ENCODE assay signal across 18 mouse cellular contexts in genomic region chr2:32905297-32905696, GRCm38 (mm10). TPM values are rescaled to one million over a fixed set of nuclear protein-coding genes. Genes with fewer than 3 reads are reported as not detected.
A peak's percentile ranks its signal among the peaks of the same experiment; 100 is the strongest.
DNase-seq lines count a peak whose midpoint lies in the region; ATAC-seq and TF ChIP-seq lines count a peak whose summit lies in the region.
"Had no signal": no experiment of that assay in that cellular context is flagged by ENCODE, and none has a peak within 500 bp of the region (broad histone marks: within the 10 kb centered on the region; RNA-seq: fewer than 3 reads in every experiment).

No protein-coding gene starts in this region.

- H3K4me1 ChIP-seq in heart, embryonic 16.5 days (ENCODE audit: control insufficient read depth, insufficient read depth, low read length), result peaks cover 43% of the 10 kb centered on the region
- H3K4me1 ChIP-seq in lung, embryonic 14.5 days (ENCODE audit: insufficient read depth), result peaks cover 21% of the 10 kb centered on the region
- peaks cover 47% of the 10 kb centered on the region for H3K4me1 ChIP-seq in limb, embryonic 15.5 days
- peaks cover 24% of the 10 kb centered on the region for H3K4me1 ChIP-seq in forebrain, postnatal 0 days (ENCODE audit: insufficient read depth)

- H3K27me3 ChIP-seq in heart, embryonic 16.5 days (ENCODE audit: control insufficient read depth, insufficient read depth, low read length), result no peaks in the 10 kb centered on the region
- no peaks in the 10 kb centered on the region for H3K27me3 ChIP-seq in lung, embryonic 14.5 days (ENCODE audit: insufficient read depth, low read length)
- H3K27me3 ChIP-seq in limb, embryonic 15.5 days, result no peaks in the 10 kb centered on the region
- H3K27me3 ChIP-seq in forebrain, postnatal 0 days (ENCODE audit: insufficient read depth, low read length), result no peaks in the 10 kb centered on the region
- H3K27me3 ChIP-seq: embryonic facial prominence, embryonic 13.5 days had no signal

- 79% methylated on average over 8 of the region's 8 CpGs for WGBS in heart, embryonic 16.5 days
- 67% methylated on average over 8 of the region's 8 CpGs for WGBS in lung, embryonic 14.5 days
- 67% methylated on average over 8 of the region's 8 CpGs for WGBS in limb, embryonic 15.5 days
- 82% methylated on average over 8 of the region's 8 CpGs for WGBS in macrophage (ENCODE audit: missing documents)
- whole genome bisulfite sequencing in forebrain, postnatal 0 days, result 73% methylated on average over 8 of the region's 8 CpGs

- ATAC-seq in heart, embryonic 16.5 days (replicated peaks; ENCODE audit: extremely low read depth, insufficient read depth, low FRiP score), result no peak
- ATAC-seq in lung, embryonic 14.5 days (ENCODE audit: insufficient read depth), result no peak
- no peak for ATAC-seq in limb, embryonic 15.5 days (ENCODE audit: insufficient number of reproducible peaks, low FRiP score, low TSS enrichment, low read depth)
- no peak for ATAC-seq in forebrain, postnatal 0 days
- ATAC-seq: forebrain, embryonic 16.5 days; midbrain, embryonic 16.5 days had no signal

- 0 out of 2 replicates have a peak overlapping the region, but pooled peaks have one; percentile 19 for H3K27ac ChIP-seq in heart, embryonic 16.5 days (ENCODE audit: low read length)
- H3K27ac ChIP-seq in lung, embryonic 14.5 days (ENCODE audit: low read depth), result peak overlapping the region; percentile 10; the same call in 1 of the 2 replicates
- H3K27ac ChIP-seq in limb, embryonic 15.5 days, result peak overlapping the region; percentile 47; the same call in 1 of the 2 replicates
- H3K27ac ChIP-seq in macrophage, result 0 out of 2 replicates have a peak overlapping the region, but pooled peaks have one; percentile 77
- no peak overlapping the region for H3K27ac ChIP-seq in forebrain, postnatal 0 days (ENCODE audit: low read depth, low read length)
- H3K27ac ChIP-seq: embryonic facial prominence, embryonic 13.5 days; hindbrain, embryonic 14.5 days had no signal

- H3K36me3 ChIP-seq in heart, embryonic 16.5 days (ENCODE audit: control insufficient read depth, insufficient read depth), result peaks cover 6% of the 10 kb centered on the region; the same call in 1 of the 2 replicates
- peaks cover 19% of the 10 kb centered on the region for H3K36me3 ChIP-seq in lung, embryonic 14.5 days (ENCODE audit: insufficient read depth)
- peaks cover 13% of the 10 kb centered on the region for H3K36me3 ChIP-seq in limb, embryonic 15.5 days
- peaks cover 24% of the 10 kb centered on the region; the same call in 1 of the 2 replicates for H3K36me3 ChIP-seq in macrophage (ENCODE audit: inconsistent target)
- peaks cover 10% of the 10 kb centered on the region for H3K36me3 ChIP-seq in forebrain, postnatal 0 days (ENCODE audit: insufficient read depth)
- H3K36me3 ChIP-seq: G1E had no signal

- H3K9me3 ChIP-seq in heart, embryonic 16.5 days (replicated peaks; ENCODE audit: control insufficient read depth, low read length), result no peaks in the 10 kb centered on the region
- no peaks in the 10 kb centered on the region for H3K9me3 ChIP-seq in lung, embryonic 14.5 days (ENCODE audit: low read depth, low read length)
- no peaks in the 10 kb centered on the region for H3K9me3 ChIP-seq in limb, embryonic 15.5 days
- H3K9me3 ChIP-seq in forebrain, postnatal 0 days (ENCODE audit: low read length), result no peaks in the 10 kb centered on the region
- H3K9me3 ChIP-seq: embryonic facial prominence, embryonic 13.5 days; G1E had no signal

- H3K79me2 ChIP-seq in macrophage (ENCODE audit: inconsistent target), result peaks cover 99% of the 10 kb centered on the region

- H3K4me2 ChIP-seq in heart, embryonic 16.5 days (ENCODE audit: low read depth, low read length), result no peak overlapping the region
- no peak overlapping the region for H3K4me2 ChIP-seq in lung, embryonic 14.5 days
- no peak overlapping the region for H3K4me2 ChIP-seq in limb, embryonic 15.5 days
- H3K4me2 ChIP-seq in forebrain, postnatal 0 days (ENCODE audit: low read depth), result no peak overlapping the region
- H3K4me2 ChIP-seq: embryonic facial prominence, embryonic 13.5 days; heart, embryonic 11.5 days; hindbrain, embryonic 14.5 days had no signal

- H3K4me3 ChIP-seq in heart, embryonic 16.5 days (ENCODE audit: low read length), result no peak overlapping the region
- no peak overlapping the region for H3K4me3 ChIP-seq in lung, embryonic 14.5 days (ENCODE audit: low read depth, low read length)
- H3K4me3 ChIP-seq in limb, embryonic 15.5 days, result no peak overlapping the region
- no peak overlapping the region for H3K4me3 ChIP-seq in macrophage (ENCODE audit: inconsistent target)
- no peak overlapping the region for H3K4me3 ChIP-seq in forebrain, postnatal 0 days (ENCODE audit: low read depth, low read length)
- H3K4me3 ChIP-seq: embryonic facial prominence, embryonic 13.5 days had no signal

- TF ChIP-seq CTCF in lung, embryonic 14.5 days (IDR thresholded peaks at IDR 0.05; ENCODE audit: low read depth), result no peak
- TF ChIP-seq CTCF in forebrain, postnatal 0 days (IDR thresholded peaks at IDR 0.05; ENCODE audit: low read depth), result no peak

- DNase-seq in heart, adult 18-20 months, result no peak
- no peak for DNase-seq in lung, embryonic 14.5 days
- DNase-seq in lung, postnatal 10 days, result no peak
- DNase-seq in forebrain, postnatal 0 days, result no peak
- DNase-seq: cerebellum, adult 8-10 months; kidney, adult 2 months; kidney, postnatal 25 days; layer of hippocampus, adult 9-11 months; thymus, postnatal 25 days had no signal

- no peak overlapping the region for H3K9ac ChIP-seq in heart, embryonic 16.5 days (ENCODE audit: low read length)
- H3K9ac ChIP-seq in lung, embryonic 14.5 days, result no peak overlapping the region
- no peak overlapping the region for H3K9ac ChIP-seq in limb, embryonic 15.5 days
- H3K9ac ChIP-seq in forebrain, postnatal 0 days, result no peak overlapping the region
- H3K9ac ChIP-seq: embryonic facial prominence, embryonic 13.5 days; hindbrain, embryonic 14.5 days had no signal

RNA-seq across cellular contexts. Expression of gene Fam129b, which starts 29.4 kb away (rescaled TPM):
- polyA plus RNA-seq in heart, embryonic 16.5 days (2015; fragmentation: Nextera tagmentation; extraction: Ambion mirVana), result 44.9 and 57.3 TPM in 2 replicates
- total RNA-seq in heart, adult 18-20 months (2021), result 10 to 100 TPM; 20.4 to 25.0 TPM
- polyA plus RNA-seq in lung, embryonic 14.5 days (2014; fragmentation: Nextera tagmentation; extraction: Ambion mirVana), result 41.2 and 46.5 TPM in 2 replicates
- polyA plus RNA-seq in limb, embryonic 15.5 days (2015; fragmentation: Nextera tagmentation; extraction: Ambion mirVana), result 138 and 152 TPM in 2 replicates
- total RNA-seq in macrophage (2018; cell fraction: chromatin; rRNA removed), result 100 to 1,000 TPM in 13 of 26 experiments, 10 to 100 TPM in 13; 35.9 to 648 (median 91.5) TPM
- total RNA-seq in macrophage (2018; cell fraction: cytosol; rRNA removed), result 100 to 1,000 TPM in 14 of 26 experiments, 10 to 100 TPM in 12; 52.3 to 460 (median 164) TPM
- total RNA-seq in macrophage (2018; cell fraction: nucleus; rRNA removed), result 100 to 1,000 TPM in 13 of 26 experiments, 10 to 100 TPM in 13; 39.2 to 371 (median 100) TPM
- polyA plus RNA-seq in macrophage (2018), result 117 to 240 TPM (median 185 TPM) in 3 replicates
- 38.1 and 43.9 TPM in 2 replicates for total RNA-seq in forebrain, postnatal 0 days (2014; rRNA removed)
- 26.6 and 27.7 TPM in 2 replicates for polyA plus RNA-seq in forebrain, postnatal 0 days (2015; fragmentation: Nextera tagmentation; extraction: Ambion mirVana)

RNA-seq across cellular contexts. Expression of gene Rpl12, which starts 56.1 kb away (rescaled TPM):
- polyA plus RNA-seq in heart, embryonic 16.5 days (2015; fragmentation: Nextera tagmentation; extraction: Ambion mirVana), result 90.1 and 92.2 TPM in 2 replicates
- total RNA-seq in heart, adult 18-20 months (2021), result 10 to 100 TPM; 66.0 to 72.2 TPM
- 235 and 256 TPM in 2 replicates for polyA plus RNA-seq in lung, embryonic 14.5 days (2014; fragmentation: Nextera tagmentation; extraction: Ambion mirVana)
- 154 and 176 TPM in 2 replicates for polyA plus RNA-seq in limb, embryonic 15.5 days (2015; fragmentation: Nextera tagmentation; extraction: Ambion mirVana)
- total RNA-seq in macrophage (2018; cell fraction: chromatin; rRNA removed), result 100 to 1,000 TPM in 14 of 26 experiments, 10 to 100 TPM in 12; 49.4 to 246 (median 102) TPM
- total RNA-seq in macrophage (2018; cell fraction: cytosol; rRNA removed), result 1,000 to 10,000 TPM in 1 of 26 experiments, 100 to 1,000 TPM in 25; 247 to 1,058 (median 502) TPM
- total RNA-seq in macrophage (2018; cell fraction: nucleus; rRNA removed), result 100 to 1,000 TPM in 14 of 26 experiments, 10 to 100 TPM in 12; 77.9 to 417 (median 104) TPM
- 494 to 663 TPM (median 662 TPM) in 3 replicates for polyA plus RNA-seq in macrophage (2018)
- total RNA-seq in forebrain, postnatal 0 days (2014; rRNA removed), result 266 and 507 TPM in 2 replicates
- 102 and 129 TPM in 2 replicates for polyA plus RNA-seq in forebrain, postnatal 0 days (2015; fragmentation: Nextera tagmentation; extraction: Ambion mirVana)

RNA-seq across cellular contexts. Expression of gene Lrsam1, which starts 56.1 kb away (rescaled TPM):
- 8.2 and 8.8 TPM in 2 replicates for polyA plus RNA-seq in heart, embryonic 16.5 days (2015; fragmentation: Nextera tagmentation; extraction: Ambion mirVana)
- 10 to 100 TPM; 15.1 to 15.9 TPM for total RNA-seq in heart, adult 18-20 months (2021)
- 6.4 and 6.6 TPM in 2 replicates for polyA plus RNA-seq in lung, embryonic 14.5 days (2014; fragmentation: Nextera tagmentation; extraction: Ambion mirVana)
- 11.3 and 12.0 TPM in 2 replicates for polyA plus RNA-seq in limb, embryonic 15.5 days (2015; fragmentation: Nextera tagmentation; extraction: Ambion mirVana)
- total RNA-seq in macrophage (2018; cell fraction: chromatin; rRNA removed), result 100 to 1,000 TPM in 7 of 26 experiments, 10 to 100 TPM in 19; 12.7 to 176 (median 74.9) TPM
- total RNA-seq in macrophage (2018; cell fraction: cytosol; rRNA removed), result 10 to 100 TPM; 10.0 to 24.4 (median 16.4) TPM
- 10 to 100 TPM; 10.4 to 84.4 (median 31.7) TPM for total RNA-seq in macrophage (2018; cell fraction: nucleus; rRNA removed)
- 12.2 to 17.5 TPM (median 12.3 TPM) in 3 replicates for polyA plus RNA-seq in macrophage (2018)
- total RNA-seq in forebrain, postnatal 0 days (2014; rRNA removed), result 23.1 and 28.7 TPM in 2 replicates
- polyA plus RNA-seq in forebrain, postnatal 0 days (2015; fragmentation: Nextera tagmentation; extraction: Ambion mirVana), result 12.7 and 17.4 TPM in 2 replicates

RNA-seq across cellular contexts. Expression of gene Stxbp1, which starts 58.3 kb away (rescaled TPM):
- 28.0 and 29.2 TPM in 2 replicates for polyA plus RNA-seq in heart, embryonic 16.5 days (2015; fragmentation: Nextera tagmentation; extraction: Ambion mirVana)
- 10 to 100 TPM; 12.2 to 13.0 TPM for total RNA-seq in heart, adult 18-20 months (2021)
- 20.7 and 22.2 TPM in 2 replicates for polyA plus RNA-seq in lung, embryonic 14.5 days (2014; fragmentation: Nextera tagmentation; extraction: Ambion mirVana)
- polyA plus RNA-seq in limb, embryonic 15.5 days (2015; fragmentation: Nextera tagmentation; extraction: Ambion mirVana), result 16.7 and 17.9 TPM in 2 replicates
- 10 to 100 TPM; 17.2 to 71.6 (median 25.6) TPM for total RNA-seq in macrophage (2018; cell fraction: chromatin; rRNA removed)
- total RNA-seq in macrophage (2018; cell fraction: cytosol; rRNA removed), result 10 to 100 TPM; 10.5 to 25.5 (median 16.1) TPM
- 10 to 100 TPM; 14.4 to 64.5 (median 22.2) TPM for total RNA-seq in macrophage (2018; cell fraction: nucleus; rRNA removed)
- 9.7 to 16.3 TPM (median 12.2 TPM) in 3 replicates for polyA plus RNA-seq in macrophage (2018)
- 109 and 135 TPM in 2 replicates for total RNA-seq in forebrain, postnatal 0 days (2014; rRNA removed)
- polyA plus RNA-seq in forebrain, postnatal 0 days (2015; fragmentation: Nextera tagmentation; extraction: Ambion mirVana), result 268 and 350 TPM in 2 replicates
